Mouse (Mus musculus) C2C12 (cell line): ENCODE data around the gene Stbd1. TPM values are rescaled to one million over a fixed set of nuclear protein-coding genes. Genes with fewer than 3 reads are reported as not detected.

Source experiments
- H3K27me3 ChIP-seq: one replicate; pipeline ENCODE4 v1.6.1; 2011; ENCODE audit not compliant: control insufficient read depth, insufficient read depth, insufficient read length
- H3K36me3 ChIP-seq: one replicate; pipeline ENCODE4 v1.6.1; 2011; ENCODE audit not compliant: control insufficient read depth, insufficient read depth
- H3K4me3 ChIP-seq: one replicate; pipeline ENCODE4 v1.5.1; 2011; ENCODE audit warnings: mild to moderate bottlenecking, control low read depth; ENCODE audit not compliant: poor library complexity, insufficient read depth, severe bottlenecking
- H3K79me2 ChIP-seq: one replicate; pipeline ENCODE4 v1.6.1; 2011; ENCODE audit not compliant: control insufficient read depth, insufficient read depth
- H3K79me3 ChIP-seq: one replicate; pipeline ENCODE4 v1.6.1; 2011; ENCODE audit warnings: low read depth, control low read depth
- H3ac ChIP-seq: one replicate; pipeline ENCODE3; 2011; ENCODE audit warnings: low read depth; ENCODE audit not compliant: control insufficient read depth, insufficient read length
- CEBPB ChIP-seq: IDR thresholded peaks from one replicate; pipeline ENCODE4 v1.6.1; 2011; ENCODE audit warnings: low read depth, mild to moderate bottlenecking, control low read depth, moderate library complexity
- CTCF ChIP-seq: IDR thresholded peaks from one replicate; pipeline ENCODE4 v1.5.1; 2011; ENCODE audit not compliant: control insufficient read depth, insufficient read depth, insufficient read length
- FOSL1 ChIP-seq: IDR thresholded peaks from one replicate; pipeline ENCODE4 v1.8.0; 2011; ENCODE audit warnings: mild to moderate bottlenecking, low read length; ENCODE audit not compliant: poor library complexity, insufficient read depth, severe bottlenecking
- MAX ChIP-seq: IDR thresholded peaks from one replicate; pipeline ENCODE4 v1.6.1; 2011; ENCODE audit warnings: mild to moderate bottlenecking, control low read depth
- MYOD1 ChIP-seq: IDR thresholded peaks from one replicate; pipeline ENCODE4 v1.6.1; 2011; ENCODE audit warnings: low read depth; ENCODE audit not compliant: control insufficient read depth, insufficient read length
- MYOG ChIP-seq: IDR thresholded peaks from one replicate; pipeline ENCODE4 v1.6.1; 2011; ENCODE audit not compliant: control insufficient read depth, insufficient read length; ENCODE audit errors: extremely low read depth
- USF1 ChIP-seq: IDR thresholded peaks from one replicate; pipeline ENCODE4 v1.6.1; 2011; ENCODE audit warnings: low read depth, mild to moderate bottlenecking, control low read depth, moderate library complexity
- polyA plus RNA-seq: library from polyadenylated mRNA; unstranded; fragments of >200 nt; fragmentation: generic; extraction: Trizol; gene quantifications from one replicate; pipeline ENCODE4 v1.2.1, GENCODE M21; 2012; ENCODE audit warnings: missing spikeins

Gene Stbd1
- polyA plus RNA-seq, 1 experiment, result 50.6 TPM

DNA sequence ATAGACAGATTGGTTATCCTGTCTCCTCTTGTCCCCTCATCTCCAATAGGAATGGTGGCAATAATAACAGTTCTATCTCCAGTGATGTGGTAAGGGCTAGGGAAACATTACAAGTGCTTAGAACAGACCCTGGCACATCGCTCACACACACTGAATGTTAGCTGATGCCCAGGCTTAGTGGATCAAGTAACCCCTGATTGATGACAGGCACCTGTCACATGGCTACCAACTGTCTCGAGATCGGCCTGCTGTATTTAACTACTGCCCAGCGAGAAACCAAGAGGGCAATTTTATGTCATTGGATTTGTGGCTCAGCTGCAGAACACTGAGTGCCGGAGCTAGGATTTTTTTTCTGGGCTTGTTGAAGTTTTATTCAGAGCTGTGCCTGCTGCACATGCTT is 7.8 kb upstream of the Stbd1 start:
- Histone ChIP-seq H3ac (no peak overlapping the region), H3K27me3 (no peaks in the 10 kb centered on the region), H3K79me3 (no peaks in the 10 kb centered on the region), H3K79me2 (no peaks in the 10 kb centered on the region), H3K4me3 (no peak overlapping the region), H3K36me3 (no peaks in the 10 kb centered on the region)
- no peak for TF ChIP-seq MAX
- no peak for TF ChIP-seq FOSL1
- TF ChIP-seq CTCF, result no peak
- TF ChIP-seq MYOD1, result no peak
- TF ChIP-seq USF1, result no peak
- TF ChIP-seq MYOG, result no peak
- no peak for TF ChIP-seq CEBPB

DNA sequence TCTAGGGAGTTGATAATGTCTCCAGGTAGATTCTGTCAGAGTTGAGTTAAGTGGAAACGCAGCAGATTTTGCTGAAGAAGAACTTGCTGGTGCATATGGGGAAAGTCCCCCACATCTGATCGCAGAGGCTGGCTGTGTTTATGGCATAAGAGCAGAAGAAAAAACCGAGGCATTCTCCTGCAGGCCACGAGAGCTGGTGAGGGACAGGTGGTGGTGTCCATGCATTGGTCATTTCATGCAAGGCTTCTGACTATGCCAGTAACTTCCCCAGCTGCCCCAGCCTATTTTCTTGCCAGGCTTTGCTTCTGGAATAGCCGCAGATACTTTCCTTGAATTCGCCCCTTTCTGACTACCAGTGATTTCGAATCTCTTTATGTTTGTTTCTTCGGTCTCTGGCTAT is 6.0 kb upstream of the Stbd1 start:
- Histone ChIP-seq H3K79me2 (no peaks in the 10 kb centered on the region), H3K4me3 (no peak overlapping the region), H3ac (no peak overlapping the region), H3K79me3 (no peaks in the 10 kb centered on the region), H3K27me3 (no peaks in the 10 kb centered on the region), H3K36me3 (no peaks in the 10 kb centered on the region)
- TF ChIP-seq USF1 (no peak), CEBPB (no peak)

DNA sequence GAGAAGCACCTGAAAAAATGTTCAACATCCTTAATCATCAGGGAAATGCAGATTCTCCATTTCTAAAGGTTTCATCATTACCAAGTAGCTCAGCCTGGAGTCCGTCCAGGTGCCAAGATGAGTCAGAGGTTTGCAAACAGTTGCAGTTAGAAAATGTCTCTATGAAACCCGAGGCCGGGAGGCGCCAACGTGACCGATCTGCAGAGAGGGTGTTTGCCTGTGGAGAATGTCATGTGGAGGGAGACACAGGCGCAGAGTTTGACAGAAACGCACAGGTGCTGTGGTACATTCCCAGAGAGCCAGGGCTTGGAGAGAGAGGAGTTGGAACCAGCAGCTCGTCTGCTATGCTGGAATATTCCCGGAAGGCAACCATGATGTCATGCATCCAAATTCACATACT is 3.8 kb upstream of the Stbd1 start:
- H3K36me3 ChIP-seq, result no peaks in the 10 kb centered on the region
- H3K27me3 ChIP-seq, result no peaks in the 10 kb centered on the region
- H3K4me3 ChIP-seq, result no peak overlapping the region
- peaks cover 3% of the 10 kb centered on the region for H3K79me3 ChIP-seq
- peaks cover 10% of the 10 kb centered on the region for H3K79me2 ChIP-seq
- TF ChIP-seq MAX, result peak; percentile 67
- TF ChIP-seq USF1, result peak; percentile 78
- TF ChIP-seq MYOD1, result peak; percentile 96
- TF ChIP-seq FOSL1, result no peak
- no peak for TF ChIP-seq CTCF
- TF ChIP-seq CEBPB, result peak; percentile 57
- no peak for TF ChIP-seq MYOG
- H3ac ChIP-seq, result no peak overlapping the region

DNA sequence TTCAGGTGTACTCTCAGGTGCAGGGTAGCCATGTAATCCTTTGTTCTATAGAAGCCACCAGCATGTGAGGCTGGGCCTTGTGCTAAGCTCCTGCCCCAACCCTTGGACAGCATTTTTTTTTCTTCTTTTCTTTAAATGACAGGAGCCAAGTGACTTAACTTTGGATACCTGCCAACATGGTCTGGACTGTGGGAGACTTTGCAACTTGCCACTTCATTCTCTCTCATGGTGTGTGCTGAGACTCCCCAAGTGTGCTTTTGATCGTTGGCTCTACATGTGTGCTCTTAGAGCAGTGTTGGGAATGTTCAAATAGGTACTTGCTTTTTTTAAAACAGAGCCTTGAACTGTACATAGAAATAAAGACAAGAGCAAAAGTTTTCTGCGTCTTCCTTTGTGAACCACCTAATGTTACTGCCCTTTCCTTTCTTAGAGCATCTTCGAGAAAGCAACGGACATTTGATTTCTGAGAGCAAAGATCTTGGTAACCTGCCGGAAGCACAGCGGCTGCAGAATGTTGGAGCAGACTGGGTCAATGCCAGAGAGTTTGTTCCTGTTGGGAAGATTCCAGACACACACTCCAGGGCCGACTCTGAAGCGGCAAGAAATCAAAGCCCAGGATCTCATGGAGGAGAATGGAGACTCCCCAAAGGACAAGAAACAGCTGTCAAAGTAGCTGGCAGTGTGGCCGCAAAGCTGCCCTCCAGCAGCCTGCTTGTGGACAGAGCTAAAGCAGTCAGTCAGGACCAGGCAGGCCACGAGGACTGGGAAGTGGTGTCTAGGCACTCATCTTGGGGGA is 1.8 kb downstream of the Stbd1 start:
- Histone ChIP-seq H3K4me3 (no peak overlapping the region), H3K79me3 (peaks cover 3% of the 10 kb centered on the region), H3K79me2 (peaks cover 21% of the 10 kb centered on the region), H3K36me3 (no peaks in the 10 kb centered on the region), H3ac (no peak overlapping the region), H3K27me3 (no peaks in the 10 kb centered on the region)
- TF ChIP-seq MAX (no peak), CTCF (no peak), FOSL1 (no peak), CEBPB (no peak), USF1 (no peak), MYOG (no peak), MYOD1 (no peak)

DNA sequence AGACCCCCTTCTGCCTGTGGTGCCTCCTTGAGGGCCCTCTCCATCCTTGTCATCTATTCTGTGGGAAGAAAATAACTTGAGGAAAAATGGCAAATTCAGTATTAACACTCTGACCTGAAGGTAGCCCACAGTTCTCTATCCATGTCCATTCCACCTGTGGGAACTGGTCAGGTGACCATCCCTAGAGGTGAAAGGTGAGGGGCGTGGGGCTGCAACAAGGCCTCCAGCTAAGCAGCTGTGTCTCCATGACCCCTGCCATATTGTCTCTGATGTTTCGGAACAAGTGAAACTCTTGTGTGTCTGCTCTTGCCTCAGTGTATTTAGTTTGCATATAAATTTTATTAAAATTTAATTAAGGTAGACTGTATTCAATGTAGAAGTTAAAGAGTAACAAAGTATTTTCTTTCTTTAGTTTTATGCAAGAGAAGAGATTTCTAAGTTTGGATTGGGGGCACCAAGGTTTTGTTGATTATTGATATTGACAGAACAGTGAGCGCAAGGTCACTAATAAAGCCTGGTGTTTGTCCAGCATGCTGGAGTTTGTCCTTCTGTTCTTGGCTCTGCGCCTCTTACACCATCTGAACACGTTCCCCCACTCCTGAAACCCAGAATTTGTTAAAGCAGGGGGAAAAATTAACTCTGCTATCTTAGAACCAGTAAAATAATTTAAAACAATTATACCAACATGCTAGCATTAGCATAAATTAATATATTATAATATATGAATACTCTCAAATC is 4.8 kb downstream of the Stbd1 start:
- no peak overlapping the region for H3ac ChIP-seq
- TF ChIP-seq CTCF (no peak), MYOG (no peak), USF1 (no peak), CEBPB (no peak), MAX (no peak), MYOD1 (no peak), FOSL1 (no peak)
- H3K79me3 ChIP-seq, result peaks cover 3% of the 10 kb centered on the region
- H3K4me3 ChIP-seq, result no peak overlapping the region
- no peaks in the 10 kb centered on the region for H3K27me3 ChIP-seq
- H3K79me2 ChIP-seq, result peaks cover 21% of the 10 kb centered on the region
- H3K36me3 ChIP-seq, result no peaks in the 10 kb centered on the region
